Mouse (Mus musculus): Measurements from ENCODE around the gene Pfkm. TPM values are rescaled to one million over a fixed set of nuclear protein-coding genes. Genes with fewer than 3 reads are reported as not detected.

The Pfkm gene
- 19.8 and 54.0 TPM in 2 replicates for polyA plus RNA-seq (2012; rRNA removed)

- H3K4me1 ChIP-seq (ENCODE audit: control insufficient read depth, insufficient read depth, low read length) = peaks cover 8% of the 10 kb centered on the region
- TF ChIP-seq CTCF (IDR thresholded peaks at IDR 0.05; ENCODE audit: insufficient read depth, low read length) (no peak), POLR2A (IDR thresholded peaks at IDR 0.05; ENCODE audit: borderline replicate concordance, extremely low read depth, low read depth, low read length) (no peak)
- under 1% methylated on average over 30 of the region's 30 CpGs for WGBS
- no peak for DNase-seq
- H3K4me3 ChIP-seq (replicated peaks; ENCODE audit: extremely low read depth, low read depth, low read length) = peak within 1 kb of the TSS; percentile 69
Measured at GRCm38 (mm10) chr15:98092372-98093120, at the start of gene Pfkm. Pfkm (plus strand) TSS chr15:98092589.

DNA sequence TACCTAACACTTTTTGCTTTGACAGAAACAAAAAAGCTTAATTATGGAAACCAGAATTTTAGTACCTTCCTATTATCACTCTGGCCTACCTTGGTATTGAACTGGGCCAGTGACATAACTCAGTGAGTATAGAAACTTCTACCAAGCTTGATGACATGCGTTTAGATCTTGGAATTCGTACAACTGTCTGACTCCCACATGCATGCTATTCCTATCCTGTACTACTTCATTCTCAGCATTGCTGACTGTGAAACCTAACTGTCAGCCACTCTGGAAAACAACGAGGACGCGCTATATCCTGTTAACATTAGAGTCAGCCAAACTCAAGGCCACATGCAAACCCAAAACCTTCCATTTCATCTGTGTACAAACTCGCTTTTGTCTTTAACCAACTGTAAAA lies 48.4 kb upstream of the Pfkm start:
- no peaks in the 10 kb centered on the region for H3K4me1 ChIP-seq (ENCODE audit: control insufficient read depth, insufficient read depth, low read length)
- TF ChIP-seq POLR2A (IDR thresholded peaks at IDR 0.05; ENCODE audit: borderline replicate concordance, extremely low read depth, low read depth, low read length) = no peak
- no peak for DNase-seq
- no peak overlapping the region for H3K4me3 ChIP-seq (replicated peaks; ENCODE audit: extremely low read depth, low read depth, low read length)
- 88% methylated on average over 6 of the region's 6 CpGs for WGBS

GRCm38 (mm10) chr15:98044387-98044786 lies 48.0 kb upstream of the Pfkm start:
- no peak overlapping the region for H3K4me3 ChIP-seq (replicated peaks; ENCODE audit: extremely low read depth, low read depth, low read length)
- DNase-seq = no peak
- 96% methylated on average over 5 of the region's 5 CpGs for WGBS
- H3K4me1 ChIP-seq (ENCODE audit: control insufficient read depth, insufficient read depth, low read length) = no peaks in the 10 kb centered on the region
- TF ChIP-seq POLR2A (IDR thresholded peaks at IDR 0.05; ENCODE audit: borderline replicate concordance, extremely low read depth, low read depth, low read length) = no peak
- TF ChIP-seq CTCF (IDR thresholded peaks at IDR 0.05; ENCODE audit: insufficient read depth, low read length) = no peak

GRCm38 (mm10) chr15:98048918-98049700 lies 43.3 kb upstream of the Pfkm start:
- TF ChIP-seq CTCF (IDR thresholded peaks at IDR 0.05; ENCODE audit: insufficient read depth, low read length) (no peak), POLR2A (IDR thresholded peaks at IDR 0.05; ENCODE audit: borderline replicate concordance, extremely low read depth, low read depth, low read length) (no peak)
- 86% methylated on average over 13 of the region's 13 CpGs for WGBS
- Histone ChIP-seq H3K4me3 (replicated peaks; ENCODE audit: extremely low read depth, low read depth, low read length) (no peak overlapping the region), H3K4me1 (ENCODE audit: control insufficient read depth, insufficient read depth, low read length) (no peaks in the 10 kb centered on the region)
- DNase-seq = no peak

GRCm38 (mm10) chr15:98051685-98052084 lies 40.7 kb upstream of the Pfkm start:
- H3K4me1 ChIP-seq (ENCODE audit: control insufficient read depth, insufficient read depth, low read length) = no peaks in the 10 kb centered on the region
- WGBS = 73% methylated on average over 5 of the region's 5 CpGs
- no peak overlapping the region for H3K4me3 ChIP-seq (replicated peaks; ENCODE audit: extremely low read depth, low read depth, low read length)
- TF ChIP-seq CTCF (IDR thresholded peaks at IDR 0.05; ENCODE audit: insufficient read depth, low read length) (no peak), POLR2A (IDR thresholded peaks at IDR 0.05; ENCODE audit: borderline replicate concordance, extremely low read depth, low read depth, low read length) (no peak)
- no peak for DNase-seq

DNA sequence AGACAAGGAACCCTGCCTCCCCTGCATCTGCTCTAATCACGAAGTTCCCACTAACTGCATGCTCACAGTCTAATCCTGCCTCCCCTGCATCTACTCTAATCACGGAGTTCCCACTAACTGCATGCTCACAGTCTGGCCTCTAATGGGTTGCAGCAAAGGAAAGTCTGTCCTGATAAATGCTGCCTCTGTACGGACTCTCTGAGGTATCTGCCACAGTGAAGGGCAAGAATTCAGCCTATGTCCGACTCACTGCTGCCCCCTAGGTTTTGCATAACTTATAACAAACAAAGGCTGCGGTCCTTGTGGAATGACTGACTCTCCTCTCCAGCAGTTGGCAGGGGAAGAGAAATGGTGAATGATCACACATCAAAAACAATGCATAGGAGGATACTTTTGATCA lies 37.1 kb upstream of the Pfkm start:
- Histone ChIP-seq H3K4me3 (replicated peaks; ENCODE audit: extremely low read depth, low read depth, low read length) (no peak overlapping the region), H3K4me1 (ENCODE audit: control insufficient read depth, insufficient read depth, low read length) (no peaks in the 10 kb centered on the region)
- no peak for TF ChIP-seq POLR2A (IDR thresholded peaks at IDR 0.05; ENCODE audit: borderline replicate concordance, extremely low read depth, low read depth, low read length)
- no peak for TF ChIP-seq CTCF (IDR thresholded peaks at IDR 0.05; ENCODE audit: insufficient read depth, low read length)
- 48% methylated on average over 5 of the region's 5 CpGs for WGBS
- DNase-seq = no peak

GRCm38 (mm10) chr15:98065881-98066280 lies 26.5 kb upstream of the Pfkm start:
- 85% methylated on average over 5 of the region's 5 CpGs for WGBS
- no peak overlapping the region for H3K4me3 ChIP-seq (replicated peaks; ENCODE audit: extremely low read depth, low read depth, low read length)
- H3K4me1 ChIP-seq (ENCODE audit: control insufficient read depth, insufficient read depth, low read length) = no peaks in the 10 kb centered on the region
- TF ChIP-seq POLR2A (IDR thresholded peaks at IDR 0.05; ENCODE audit: borderline replicate concordance, extremely low read depth, low read depth, low read length) = no peak
- TF ChIP-seq CTCF (IDR thresholded peaks at IDR 0.05; ENCODE audit: insufficient read depth, low read length) = no peak
- DNase-seq = no peak

DNA sequence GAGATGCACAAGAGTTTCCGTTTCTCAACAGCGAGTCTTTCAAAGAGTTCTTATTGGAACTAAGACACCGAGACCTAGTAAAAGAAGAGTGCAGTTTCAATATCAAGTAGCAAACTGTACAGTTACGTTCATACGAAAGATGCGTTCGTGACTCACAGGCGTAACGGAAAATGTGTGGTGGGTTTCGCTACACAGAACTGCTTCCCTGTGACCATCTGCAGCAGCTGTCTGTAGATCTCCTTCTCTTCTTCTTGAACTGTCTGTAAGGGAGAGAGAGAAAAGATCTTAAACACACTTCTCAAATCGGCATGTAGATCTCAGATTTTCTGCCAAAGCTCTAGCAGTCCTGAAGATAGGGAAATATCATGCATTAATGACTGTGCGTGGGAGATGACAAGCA lies 25.8 kb upstream of the Pfkm start:
- no peak for TF ChIP-seq CTCF (IDR thresholded peaks at IDR 0.05; ENCODE audit: insufficient read depth, low read length)
- no peak for TF ChIP-seq POLR2A (IDR thresholded peaks at IDR 0.05; ENCODE audit: borderline replicate concordance, extremely low read depth, low read depth, low read length)
- no peaks in the 10 kb centered on the region for H3K4me1 ChIP-seq (ENCODE audit: control insufficient read depth, insufficient read depth, low read length)
- DNase-seq = no peak
- WGBS = 90% methylated on average over 12 of the region's 12 CpGs
- no peak overlapping the region for H3K4me3 ChIP-seq (replicated peaks; ENCODE audit: extremely low read depth, low read depth, low read length)

- TF ChIP-seq CTCF (IDR thresholded peaks at IDR 0.05; ENCODE audit: insufficient read depth, low read length) = no peak
- no peak for TF ChIP-seq POLR2A (IDR thresholded peaks at IDR 0.05; ENCODE audit: borderline replicate concordance, extremely low read depth, low read depth, low read length)
- no peaks in the 10 kb centered on the region for H3K4me1 ChIP-seq (ENCODE audit: control insufficient read depth, insufficient read depth, low read length)
- DNase-seq = no peak
Measured at GRCm38 (mm10) chr15:98067492-98067891, 24.9 kb upstream of the Pfkm start.

DNA sequence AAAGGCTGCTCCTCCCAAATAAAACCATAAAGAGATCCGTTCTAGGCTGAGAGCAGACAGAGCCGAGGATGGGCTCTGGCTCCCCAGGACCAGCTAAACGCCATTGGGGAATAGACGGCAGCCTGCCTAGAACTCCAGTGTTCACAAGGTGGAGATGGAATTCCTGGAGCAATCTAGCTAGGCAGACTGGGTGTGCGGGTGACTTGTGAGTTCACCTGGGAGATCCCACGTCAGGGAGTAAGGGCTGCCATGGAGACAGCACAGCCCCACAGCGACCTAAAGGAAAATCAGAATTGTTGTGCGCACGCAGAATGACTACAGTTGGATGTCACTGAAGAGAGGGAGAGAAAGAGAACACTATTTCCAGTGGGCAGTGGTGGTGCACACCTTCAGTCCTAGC lies 23.9 kb upstream of the Pfkm start:
- H3K4me1 ChIP-seq (ENCODE audit: control insufficient read depth, insufficient read depth, low read length) = no peaks in the 10 kb centered on the region
- no peak for TF ChIP-seq CTCF (IDR thresholded peaks at IDR 0.05; ENCODE audit: insufficient read depth, low read length)
- no peak for TF ChIP-seq POLR2A (IDR thresholded peaks at IDR 0.05; ENCODE audit: borderline replicate concordance, extremely low read depth, low read depth, low read length)
- 86% methylated on average over 9 of the region's 9 CpGs for WGBS

More at GRCm38 (mm10) chr15:98067492-98067891, 24.9 kb upstream of the Pfkm start:
- 54% methylated on average over 3 of the region's 3 CpGs for WGBS
- no peak overlapping the region for H3K4me3 ChIP-seq (replicated peaks; ENCODE audit: extremely low read depth, low read depth, low read length)

More for the DNA sequence above, 23.9 kb upstream of the Pfkm start:
- no peak for DNase-seq
- H3K4me3 ChIP-seq (replicated peaks; ENCODE audit: extremely low read depth, low read depth, low read length) = no peak overlapping the region

Measured in lung, adult 2 months (tissue).